Mouse (Mus musculus): ENCODE data around the gene Mbd6. TPM values are rescaled to one million over a fixed set of nuclear protein-coding genes. Genes with fewer than 3 reads are reported as not detected.

The Mbd6 gene
- polyA plus RNA-seq, 1 experiment from 2014 or later = 16.3 TPM

Other genes starting within 250 kb of the Mbd6 start
- 39.2 and 51.0 TPM in 2 replicates for gene Mettl1, start 247.6 kb downstream of the Mbd6 start, polyA plus RNA-seq (2016; fragmentation: Nextera tagmentation; extraction: Ambion mirVana)
- 0.07 and 0.25 TPM in 2 replicates for gene Eef1akmt3, start 247.5 kb downstream of the Mbd6 start, polyA plus RNA-seq (2016; fragmentation: Nextera tagmentation; extraction: Ambion mirVana)
- 0.06 and 0.34 TPM in 2 replicates for gene Cyp27b1, start 240.8 kb downstream of the Mbd6 start, polyA plus RNA-seq (2016; fragmentation: Nextera tagmentation; extraction: Ambion mirVana)
- gene March9, start 228.8 kb downstream of the Mbd6 start, polyA plus RNA-seq (2016; fragmentation: Nextera tagmentation; extraction: Ambion mirVana) = 1.2 and 1.6 TPM in 2 replicates
- gene Cdk4, start 225.5 kb downstream of the Mbd6 start, polyA plus RNA-seq (2016; fragmentation: Nextera tagmentation; extraction: Ambion mirVana) = 2,665 and 2,802 TPM in 2 replicates
- 177 and 187 TPM in 2 replicates for gene Tspan31, start 218.8 kb downstream of the Mbd6 start, polyA plus RNA-seq (2016; fragmentation: Nextera tagmentation; extraction: Ambion mirVana)
- gene Agap2, start 213.7 kb downstream of the Mbd6 start, polyA plus RNA-seq (2016; fragmentation: Nextera tagmentation; extraction: Ambion mirVana) = 0.12 and 0.33 TPM in 2 replicates
- 69.4 and 85.5 TPM in 2 replicates for gene Os9, start 167.9 kb downstream of the Mbd6 start, polyA plus RNA-seq (2016; fragmentation: Nextera tagmentation; extraction: Ambion mirVana)
- 4.4 and 12.7 TPM in 2 replicates for gene B4galnt1, start 123.8 kb downstream of the Mbd6 start, polyA plus RNA-seq (2016; fragmentation: Nextera tagmentation; extraction: Ambion mirVana)
- 1.6 and 2.1 TPM in 2 replicates for gene Slc26a10, start 108.4 kb downstream of the Mbd6 start, polyA plus RNA-seq (2016; fragmentation: Nextera tagmentation; extraction: Ambion mirVana)
- gene Arhgef25, start 98.9 kb downstream of the Mbd6 start, polyA plus RNA-seq (2016; fragmentation: Nextera tagmentation; extraction: Ambion mirVana) = 29.8 and 33.5 TPM in 2 replicates
- gene Dtx3, start 93.3 kb downstream of the Mbd6 start, polyA plus RNA-seq (2016; fragmentation: Nextera tagmentation; extraction: Ambion mirVana) = 110 and 151 TPM in 2 replicates
- 17.9 and 21.9 TPM in 2 replicates for gene Pip4k2c, start 77.4 kb downstream of the Mbd6 start, polyA plus RNA-seq (2016; fragmentation: Nextera tagmentation; extraction: Ambion mirVana)
- gene Kif5a, start 25.7 kb downstream of the Mbd6 start, polyA plus RNA-seq (2016; fragmentation: Nextera tagmentation; extraction: Ambion mirVana) = 24.4 and 39.4 TPM in 2 replicates
- gene Dctn2, start 22.6 kb downstream of the Mbd6 start, polyA plus RNA-seq (2016; fragmentation: Nextera tagmentation; extraction: Ambion mirVana) = 222 and 255 TPM in 2 replicates
- 171 and 174 TPM in 2 replicates for gene Mars, start 22.8 kb upstream of the Mbd6 start, polyA plus RNA-seq (2016; fragmentation: Nextera tagmentation; extraction: Ambion mirVana)
- gene Arhgap9, start 32.9 kb upstream of the Mbd6 start, polyA plus RNA-seq (2016; fragmentation: Nextera tagmentation; extraction: Ambion mirVana) = 1.8 and 2.5 TPM in 2 replicates
- 7.1 and 7.3 TPM in 2 replicates for gene Gli1, start 53.0 kb upstream of the Mbd6 start, polyA plus RNA-seq (2016; fragmentation: Nextera tagmentation; extraction: Ambion mirVana)
- gene Inhbe, start 65.4 kb upstream of the Mbd6 start, polyA plus RNA-seq (2016; fragmentation: Nextera tagmentation; extraction: Ambion mirVana) = not detected in 2 replicates
- 0.13 TPM in 1 of 2 replicates, not detected in the other for gene Inhbc, start 81.4 kb upstream of the Mbd6 start, polyA plus RNA-seq (2016; fragmentation: Nextera tagmentation; extraction: Ambion mirVana)
- gene R3hdm2, start 91.3 kb upstream of the Mbd6 start, polyA plus RNA-seq (2016; fragmentation: Nextera tagmentation; extraction: Ambion mirVana) = 31.0 and 35.5 TPM in 2 replicates
- gene Stac3, start 212.7 kb upstream of the Mbd6 start, polyA plus RNA-seq (2016; fragmentation: Nextera tagmentation; extraction: Ambion mirVana) = 0.72 and 1.5 TPM in 2 replicates
- 8.1 and 10.5 TPM in 2 replicates for gene Ndufa4l2, start 225.9 kb upstream of the Mbd6 start, polyA plus RNA-seq (2016; fragmentation: Nextera tagmentation; extraction: Ambion mirVana)
- gene Shmt2, start 233.4 kb upstream of the Mbd6 start, polyA plus RNA-seq (2016; fragmentation: Nextera tagmentation; extraction: Ambion mirVana) = 103 and 118 TPM in 2 replicates
- 23.1 and 70.9 TPM in 2 replicates for gene Nxph4, start 245.5 kb upstream of the Mbd6 start, polyA plus RNA-seq (2016; fragmentation: Nextera tagmentation; extraction: Ambion mirVana)

Measured in hindbrain, embryonic 10.5 days (tissue).